Mouse (Mus musculus) liver, embryonic 14.5 days (tissue): Measurements from ENCODE around the gene Accsl. TPM values are rescaled to one million over a fixed set of nuclear protein-coding genes. Genes with fewer than 3 reads are reported as not detected.
A peak's percentile ranks its signal among the peaks of the same experiment; 100 is the strongest.

Experiments used
- ATAC-seq: fragments of 200-750 bp; cut with Nextera tagmentation; 2 replicates; pipeline ENCODE4 v1.8.0; 2017; ENCODE audit warnings: moderate number of reproducible peaks, mild to moderate bottlenecking, moderate library complexity; ENCODE audit not compliant: insufficient read depth
- DNase-seq, 3 experiments: peaks; one replicate each; pipeline ENCODE4 v3.0.0-alpha.2; 2012 to 2013; ENCODE audit warnings: low read depth in 3 of 3, low spot score in 3 of 3
- H3K27ac ChIP-seq: fragments of 300-500 bp; sonication (generic); 2 replicates; pipeline ENCODE4 v1.5.1; 2014; ENCODE audit warnings: moderate library complexity, mild to moderate bottlenecking, control low read depth, inconsistent platforms
- H3K27me3 ChIP-seq: fragments of 300-500 bp; sonication (generic); 2 replicates; pipeline ENCODE4 v1.6.1; 2014; ENCODE audit warnings: mild to moderate bottlenecking, low read length, moderate library complexity; ENCODE audit not compliant: control insufficient read depth, insufficient read depth
- H3K36me3 ChIP-seq: fragments of 300-500 bp; sonication (generic); replicated peaks from 2 replicates; pipeline ENCODE4 v1.6.1; 2014; ENCODE audit warnings: low read depth; ENCODE audit not compliant: control insufficient read depth, insufficient read depth
- H3K4me1 ChIP-seq, 2 experiments: fragments of 200-500 bp in 1 of 2; fragments of 300-500 bp in 1 of 2; sonication (generic) in 1 of 2; replicated peaks; 2 replicates each; pipeline ENCODE4 v1.6.1; 2012 to 2014; ENCODE audit warnings: antibody characterized with exemption in 1 of 2, inconsistent platforms in 1 of 2, low read length in 1 of 2; ENCODE audit not compliant: control insufficient read depth in 2 of 2, insufficient read depth in 2 of 2
- H3K4me2 ChIP-seq: fragments of 300-500 bp; sonication (generic); 2 replicates; pipeline ENCODE4 v1.6.1; 2014; ENCODE audit warnings: low read depth, mild to moderate bottlenecking, control low read depth, moderate library complexity
- H3K4me3 ChIP-seq, 2 experiments: fragments of 200-500 bp in 1 of 2; fragments of 300-500 bp in 1 of 2; sonication (generic) in 1 of 2; 2 replicates each; pipeline ENCODE4 v1.5.1; 2012 to 2014; ENCODE audit warnings: low read depth in 2 of 2, low read length in 2 of 2, mild to moderate bottlenecking in 2 of 2, control low read depth in 1 of 2, inconsistent platforms in 1 of 2, moderate library complexity in 1 of 2; ENCODE audit not compliant: insufficient read depth in 1 of 2
- H3K9ac ChIP-seq: fragments of 300-500 bp; sonication (generic); replicated peaks from 2 replicates; pipeline ENCODE4 v1.6.1; 2014; ENCODE audit warnings: mild to moderate bottlenecking, control low read depth, moderate library complexity
- H3K9me3 ChIP-seq: fragments of 300-500 bp; sonication (generic); 2 replicates; pipeline ENCODE4 v1.6.1; 2016; ENCODE audit warnings: low read length, mixed read lengths; ENCODE audit not compliant: control insufficient read depth
- CTCF ChIP-seq: IDR thresholded peaks from 2 replicates; pipeline ENCODE4 v1.5.1; 2016; ENCODE audit warnings: antibody characterized with exemption, low read depth, control low read depth
- EP300 ChIP-seq: IDR thresholded peaks from 2 replicates; pipeline ENCODE4 v1.6.1; 2016; ENCODE audit warnings: antibody characterized with exemption, low read depth
- WGBS: fragments of 180-500 bp; shearing (Covaris S2); extraction: QIAGEN DNeasy Blood & Tissue Kit; methylation state at CpG from one replicate; pipeline ENCODE4 v1.1.7; 2014; ENCODE audit not compliant: insufficient replicate concordance; 5-methylcytosine and 5-hydroxymethylcytosine counted together
- polyA plus RNA-seq, 2 experiments: library from polyadenylated mRNA; depleted of rRNA in 1 of 2; stranded (reverse) in 1 of 2; unstranded in 1 of 2; fragments of >200 nt; fragmentation: Nextera tagmentation in 1 of 2; extraction: Ambion mirVana in 1 of 2; gene quantifications; 2 replicates each; pipeline versions ENCODE4 v1.2.1 to v1.2.3; 2012 to 2014

The Accsl gene
- polyA plus RNA-seq, 2 experiments = 0.02 TPM; not detected in 1

- Histone ChIP-seq H3K27me3 (no peaks in the 10 kb centered on the region), H3K4me3 (no peak overlapping the region; a peak in 1 of 4 replicates), H3K9ac (no peak overlapping the region), H3K4me2 (peak overlapping the region; percentile 81), H3K27ac (no peak overlapping the region), H3K4me1 (peaks cover 0 to 4% of the 10 kb centered on the region in 2 experiments; a peak in 3 of 4 replicates), H3K9me3 (no peaks in the 10 kb centered on the region), H3K36me3 (no peaks in the 10 kb centered on the region)
- ATAC-seq (no peak), DNase-seq (no peak)
- 31% methylated on average over 13 of the region's 13 CpGs for WGBS
- TF ChIP-seq EP300 = no peak
- TF ChIP-seq CTCF = no peak
Observed at GRCm38 (mm10) chr2:93850317-93850944, 18.5 kb downstream of the Accsl start.

DNA sequence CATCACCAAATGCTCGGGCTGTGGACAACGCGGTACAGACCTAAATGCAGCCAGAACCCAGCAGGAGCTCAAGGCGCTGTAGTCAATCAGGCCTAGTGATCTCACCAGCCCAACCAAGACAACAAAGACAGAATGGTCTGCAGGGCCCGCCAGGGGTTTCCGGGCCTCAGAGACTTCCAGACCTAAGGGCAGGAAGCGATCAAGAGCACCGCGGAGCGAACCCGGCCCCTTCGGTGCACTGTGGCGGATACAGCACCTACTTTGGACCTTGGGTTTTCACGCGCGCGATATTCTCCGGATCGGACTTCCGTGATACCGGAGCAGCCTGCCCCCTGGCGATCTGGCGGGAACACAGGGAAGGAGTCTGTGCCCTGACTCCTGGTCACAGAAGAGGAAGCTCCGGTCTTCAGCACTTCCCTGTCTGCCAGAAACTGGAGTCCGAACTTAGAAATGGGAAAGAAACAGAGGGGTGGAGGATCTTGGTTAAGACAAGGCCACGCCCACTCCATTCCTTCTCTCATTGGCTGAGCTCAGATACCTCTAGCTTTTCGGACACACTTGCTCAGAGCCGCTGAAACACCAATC is 19.4 kb downstream of the Accsl start, which contains the start of gene Accs:
Gene Accs (minus strand): TSS at position 439 of the 585 bp plus-strand sequence.
- peak within 1 kb of the TSS; percentile 81 for H3K4me2 ChIP-seq
- ATAC-seq = peak; percentile 80

GRCm38 (mm10) chr2:93841349-93841748 is 27.6 kb downstream of the Accsl start:
- Histone ChIP-seq H3K4me2 (no peak overlapping the region), H3K9me3 (no peaks in the 10 kb centered on the region), H3K36me3 (no peaks in the 10 kb centered on the region), H3K4me1 (no peaks in the 10 kb centered on the region), H3K4me3 (no peak overlapping the region), H3K9ac (no peak overlapping the region), H3K27ac (no peak overlapping the region), H3K27me3 (no peaks in the 10 kb centered on the region)
- DNase-seq (no peak), ATAC-seq (no peak)
- TF ChIP-seq CTCF = no peak
- TF ChIP-seq EP300 = no peak
- 72% methylated on average over 3 of the region's 3 CpGs for WGBS

More for the DNA sequence above, 19.4 kb downstream of the Accsl start, which contains the start of gene Accs:
- Histone ChIP-seq H3K4me1 (peaks cover 0 to 4% of the 10 kb centered on the region in 2 experiments; a peak in 3 of 4 replicates), H3K36me3 (no peaks in the 10 kb centered on the region), H3K9ac (peak within 1 kb of the TSS; percentile 59), H3K4me3 (peak within 1 kb of the TSS; percentile 62 to 84), H3K27ac (no peak within 1 kb of the TSS), H3K9me3 (no peaks in the 10 kb centered on the region), H3K27me3 (no peaks in the 10 kb centered on the region)
- DNase-seq = peak; percentile 58 to 63 (median 58)
- under 1% methylated on average over 28 of the region's 28 CpGs for WGBS
- TF ChIP-seq CTCF (peak; percentile 46; the same call in 1 of the 2 replicates), EP300 (no peak)

DNA sequence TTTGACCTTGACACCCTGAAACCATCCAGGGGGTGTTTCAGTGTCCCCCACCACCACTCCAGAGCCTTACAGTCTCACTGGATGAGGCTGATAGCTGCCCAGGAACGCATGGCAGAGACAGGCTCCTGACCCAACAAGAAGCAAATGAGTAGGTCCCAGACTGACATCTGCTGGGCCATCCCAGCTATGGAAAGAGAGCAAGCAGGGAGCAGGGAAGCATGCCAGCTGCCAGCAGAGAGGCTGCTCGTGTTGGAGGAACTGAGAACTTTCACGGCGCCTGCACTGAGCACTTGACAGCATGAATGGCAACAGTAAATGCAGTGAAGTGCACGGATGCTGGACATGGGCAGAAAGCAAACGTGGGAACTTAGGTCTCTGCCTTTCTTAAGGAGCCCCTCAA is 28.8 kb downstream of the Accsl start:
- Histone ChIP-seq H3K27ac (no peak overlapping the region), H3K4me3 (no peak overlapping the region), H3K27me3 (no peaks in the 10 kb centered on the region), H3K9ac (no peak overlapping the region), H3K36me3 (no peaks in the 10 kb centered on the region), H3K9me3 (no peaks in the 10 kb centered on the region), H3K4me1 (no peaks in the 10 kb centered on the region), H3K4me2 (no peak overlapping the region)
- WGBS = 58% methylated on average over 6 of the region's 6 CpGs
- DNase-seq (no peak), ATAC-seq (no peak)
- no peak for TF ChIP-seq EP300
- no peak for TF ChIP-seq CTCF

GRCm38 (mm10) chr2:93838931-93839330 is 30.0 kb downstream of the Accsl start:
- DNase-seq (no peak), ATAC-seq (no peak)
- no peaks in the 10 kb centered on the region for H3K4me1 ChIP-seq
- H3K27me3 ChIP-seq = no peaks in the 10 kb centered on the region
- H3K9ac ChIP-seq = no peak overlapping the region
- H3K4me3 ChIP-seq = no peak overlapping the region
- H3K36me3 ChIP-seq = no peaks in the 10 kb centered on the region
- TF ChIP-seq EP300 (no peak), CTCF (no peak)
- H3K27ac ChIP-seq = no peak overlapping the region
- H3K9me3 ChIP-seq = no peaks in the 10 kb centered on the region
- 68% methylated on average over 4 of the region's 4 CpGs for WGBS
- H3K4me2 ChIP-seq = no peak overlapping the region
